ENCODE assay signal across 8 mouse cellular contexts in genomic region chr1:88700961-88701861, GRCm38 (mm10). TPM values are rescaled to one million over a fixed set of nuclear protein-coding genes. Genes with fewer than 3 reads are reported as not detected.
DNase-seq lines count a peak whose midpoint lies in the region; ATAC-seq and TF ChIP-seq lines count a peak whose summit lies in the region.

No protein-coding gene starts in this region.

- H3K4me1 ChIP-seq in cerebellum, adult 2 months (ENCODE audit: control insufficient read depth, insufficient read depth, low read length), result peaks cover 6% of the 10 kb centered on the region; the same call in 1 of the 2 replicates
- peaks cover 12% of the 10 kb centered on the region for H3K4me1 ChIP-seq in intestine, embryonic 15.5 days (replicated peaks)
- no peaks in the 10 kb centered on the region; the same call in 1 of the 2 replicates for H3K4me1 ChIP-seq in liver, embryonic 11.5 days (replicated peaks; ENCODE audit: control insufficient read depth, insufficient read depth, low read length)
- H3K4me1 ChIP-seq in midbrain, embryonic 16.5 days (ENCODE audit: control insufficient read depth, insufficient read depth, low read length), result peaks cover 21% of the 10 kb centered on the region
- H3K4me1 ChIP-seq in stomach, postnatal 0 days (replicated peaks; ENCODE audit: control insufficient read depth, insufficient read depth), result peaks cover 5% of the 10 kb centered on the region

- H3K36me3 ChIP-seq in intestine, embryonic 15.5 days, result no peaks in the 10 kb centered on the region
- H3K36me3 ChIP-seq in liver, embryonic 11.5 days (ENCODE audit: control insufficient read depth, insufficient read depth, low read length), result no peaks in the 10 kb centered on the region
- H3K36me3 ChIP-seq in midbrain, embryonic 16.5 days (ENCODE audit: control insufficient read depth, insufficient read depth, low read length), result peaks cover 10% of the 10 kb centered on the region; the same call in 1 of the 2 replicates
- H3K36me3 ChIP-seq in stomach, postnatal 0 days (ENCODE audit: control insufficient read depth, insufficient read depth, low read length), result no peaks in the 10 kb centered on the region

- H3K4me2 ChIP-seq in intestine, embryonic 15.5 days (replicated peaks), result peak overlapping the region; percentile 96
- H3K4me2 ChIP-seq in liver, embryonic 11.5 days, result peak overlapping the region; percentile 97
- peak overlapping the region; percentile 85 for H3K4me2 ChIP-seq in midbrain, embryonic 16.5 days (ENCODE audit: low read length)
- H3K4me2 ChIP-seq in stomach, postnatal 0 days (replicated peaks; ENCODE audit: low read depth), result peak overlapping the region; percentile 92

- WGBS in cerebellum, adult 2 months, result under 1% methylated on average over 76 of the region's 78 CpGs
- under 1% methylated on average over 78 of the region's 78 CpGs for WGBS in intestine, embryonic 15.5 days
- WGBS in liver, embryonic 11.5 days, result under 1% methylated on average over 77 of the region's 78 CpGs
- WGBS in midbrain, embryonic 16.5 days, result under 1% methylated on average over 75 of the region's 78 CpGs
- WGBS in stomach, postnatal 0 days, result under 1% methylated on average over 78 of the region's 78 CpGs

- no peaks in the 10 kb centered on the region for H3K9me3 ChIP-seq in intestine, embryonic 15.5 days
- H3K9me3 ChIP-seq in liver, embryonic 11.5 days (ENCODE audit: control insufficient read depth, low read length), result no peaks in the 10 kb centered on the region
- no peaks in the 10 kb centered on the region for H3K9me3 ChIP-seq in midbrain, embryonic 16.5 days (replicated peaks; ENCODE audit: control insufficient read depth, low read length, poor library complexity, severe bottlenecking)
- no peaks in the 10 kb centered on the region for H3K9me3 ChIP-seq in stomach, postnatal 0 days (ENCODE audit: control insufficient read depth, low read length)

- peak overlapping the region; percentile 77 for H3K9ac ChIP-seq in intestine, embryonic 15.5 days
- peak overlapping the region; percentile 64 for H3K9ac ChIP-seq in liver, embryonic 11.5 days (ENCODE audit: low read depth, low read length)
- peak overlapping the region; percentile 99 for H3K9ac ChIP-seq in midbrain, embryonic 16.5 days (ENCODE audit: low read depth, low read length)
- peak overlapping the region; percentile 85 for H3K9ac ChIP-seq in stomach, postnatal 0 days (ENCODE audit: low read length)

- peak overlapping the region; percentile 3; the same call in 1 of the 2 replicates for H3K27ac ChIP-seq in cerebellum, adult 2 months (ENCODE audit: insufficient read depth, low read length)
- peak overlapping the region; percentile 86 for H3K27ac ChIP-seq in intestine, embryonic 15.5 days
- peak overlapping the region; percentile 44; the same call in 1 of the 2 replicates for H3K27ac ChIP-seq in liver, embryonic 11.5 days (ENCODE audit: low read depth, low read length)
- peak overlapping the region; percentile 99 for H3K27ac ChIP-seq in midbrain, embryonic 16.5 days (ENCODE audit: low read length)
- peak overlapping the region; percentile 81 for H3K27ac ChIP-seq in stomach, postnatal 0 days (replicated peaks)

- peak; percentile 17 to 47 for DNase-seq in frontal cortex, postnatal 10 days (ENCODE audit: low spot score in 2 of 2)
- no peak for DNase-seq in frontal cortex, adult 2 months (ENCODE audit: extremely low spot score in 1 of 2, low spot score in 1 of 2)
- DNase-seq in cerebellum, adult 2 months, result peak; percentile 53 to 67
- peak; percentile 36 for DNase-seq in gastrocnemius, postnatal 10 days
- DNase-seq in liver, embryonic 11.5 days (ENCODE audit: low spot score), result peak; percentile 66
- peak; percentile 49 for DNase-seq in stomach, postnatal 0 days (ENCODE audit: low spot score)

- H3K4me3 ChIP-seq in cerebellum, adult 2 months (replicated peaks; ENCODE audit: insufficient read depth, low read depth, low read length), result peak overlapping the region; percentile 83
- peak overlapping the region; percentile 88 for H3K4me3 ChIP-seq in intestine, embryonic 15.5 days (replicated peaks)
- H3K4me3 ChIP-seq in liver, embryonic 11.5 days (ENCODE audit: low read depth, low read length), result peak overlapping the region; percentile 73
- peak overlapping the region; percentile 89 for H3K4me3 ChIP-seq in midbrain, embryonic 16.5 days (ENCODE audit: low read depth, low read length)
- H3K4me3 ChIP-seq in stomach, postnatal 0 days (ENCODE audit: low read depth, low read length), result peak overlapping the region; percentile 80

- TF ChIP-seq CTCF in cerebellum, adult 2 months (IDR thresholded peaks at IDR 0.05; ENCODE audit: borderline replicate concordance, insufficient read depth, low read depth, low read length), result no peak
- no peak for TF ChIP-seq CTCF in stomach, postnatal 0 days (IDR thresholded peaks at IDR 0.05; ENCODE audit: low read depth)

- no peak for TF ChIP-seq EP300 in stomach, postnatal 0 days (optimal IDR thresholded peaks at IDR 0.05)

- no peaks in the 10 kb centered on the region for H3K27me3 ChIP-seq in cerebellum, adult 2 months (ENCODE audit: control insufficient read depth, insufficient read depth, low read length)
- H3K27me3 ChIP-seq in intestine, embryonic 15.5 days (replicated peaks), result no peaks in the 10 kb centered on the region
- peaks cover 31% of the 10 kb centered on the region for H3K27me3 ChIP-seq in liver, embryonic 11.5 days (replicated peaks; ENCODE audit: control insufficient read depth, insufficient read depth, low read length)
- no peaks in the 10 kb centered on the region for H3K27me3 ChIP-seq in midbrain, embryonic 16.5 days (ENCODE audit: control insufficient read depth, insufficient read depth, low read depth, low read length)
- H3K27me3 ChIP-seq in stomach, postnatal 0 days (ENCODE audit: control insufficient read depth, insufficient read depth, low read length), result no peaks in the 10 kb centered on the region

- 0 out of 2 replicates have a peak, but pooled peaks have one; percentile 24 for TF ChIP-seq POLR2A in cerebellum, adult 2 months (IDR thresholded peaks at IDR 0.05; ENCODE audit: borderline replicate concordance, insufficient read depth, low read length)

- peak; percentile 67 for ATAC-seq in intestine, embryonic 15.5 days
- ATAC-seq in liver, embryonic 11.5 days (replicated peaks; ENCODE audit: low FRiP score), result peak; percentile 7; the same call in 1 of the 2 replicates
- peak; percentile 49 for ATAC-seq in midbrain, embryonic 16.5 days
- ATAC-seq in stomach, postnatal 0 days (ENCODE audit: low FRiP score, low TSS enrichment), result peak; percentile 48; the same call in 1 of the 2 replicates

RNA-seq across cellular contexts. Expression of gene Arl4c, which starts 0.8 kb away (rescaled TPM):
- 19.9 and 22.6 TPM in 2 replicates for polyA plus RNA-seq in frontal cortex, adult 2 months (2012; rRNA removed)
- polyA plus RNA-seq in cerebellum, adult 2 months (2012; rRNA removed), result 48.9 and 50.0 TPM in 2 replicates
- 1 to 10 TPM; 4.4 to 6.3 TPM for total RNA-seq in gastrocnemius, postnatal 10 days (2021)
- polyA plus RNA-seq in intestine, embryonic 15.5 days (2015; fragmentation: Nextera tagmentation; extraction: Ambion mirVana), result 5.7 and 5.9 TPM in 2 replicates
- polyA plus RNA-seq in liver, embryonic 11.5 days (2014; fragmentation: Nextera tagmentation; extraction: Ambion mirVana), result 1.7 and 1.9 TPM in 2 replicates
- 54.6 and 55.0 TPM in 2 replicates for polyA plus RNA-seq in midbrain, embryonic 16.5 days (2015; fragmentation: Nextera tagmentation; extraction: Ambion mirVana)
- polyA plus RNA-seq in stomach, postnatal 0 days (2015; fragmentation: Nextera tagmentation; extraction: Ambion mirVana), result 5.7 and 5.8 TPM in 2 replicates

Comparison
In these comparisons a context has a peak if more than half of its experiments do, and no peak if none do; other contexts are left out.
1. DNase-seq: peak in frontal cortex, postnatal 10 days (2 of 2), cerebellum, adult 2 months (2 of 2), gastrocnemius, postnatal 10 days (single experiment), liver, embryonic 11.5 days (single experiment) and stomach, postnatal 0 days (single experiment); none in frontal cortex, adult 2 months (0 of 2).
2. H3K27ac ChIP-seq: peak in every context shown above with its lines; median percentile 99 in midbrain, embryonic 16.5 days; 86 in intestine, embryonic 15.5 days; 81 in stomach, postnatal 0 days; 44 in liver, embryonic 11.5 days; 3 in cerebellum, adult 2 months.
3. ATAC-seq: peak in every context shown above with its lines; median percentile 67 in intestine, embryonic 15.5 days; 49 in midbrain, embryonic 16.5 days; 48 in stomach, postnatal 0 days; 7 in liver, embryonic 11.5 days.
4. Peak in every context shown above with its lines, with median percentiles within 50 percentile points of each other: H3K4me3 ChIP-seq, H3K4me2 ChIP-seq and H3K9ac ChIP-seq.